Mouse (Mus musculus) urinary bladder, postnatal 14 days (tissue): ENCODE results near the gene Tigar.

Experiments
- DNase-seq: peaks from one replicate; pipeline ENCODE4 v3.0.0; 2021; ENCODE audit warnings: low spot score

Gene Tigar

DNA sequence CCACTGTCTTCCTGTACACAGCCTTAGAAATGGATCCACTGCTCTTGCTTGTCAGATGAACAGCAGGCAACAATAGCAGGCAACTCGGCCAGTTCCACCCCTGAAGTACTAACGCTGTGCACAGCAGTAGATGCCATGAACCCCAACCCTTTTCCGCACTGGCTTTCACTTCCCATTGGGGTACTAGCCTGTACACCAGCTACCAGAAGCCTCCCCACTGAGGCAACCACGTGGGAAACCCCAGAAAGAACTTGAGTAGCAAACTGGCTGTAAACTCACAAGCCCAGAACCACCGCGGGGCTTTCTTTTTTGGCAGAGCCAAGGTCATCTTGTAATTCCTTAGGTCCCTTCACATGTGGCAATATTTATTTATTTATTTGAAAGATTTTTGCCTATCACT is 27.5 kb downstream of the Tigar start:
- no peak for DNase-seq

DNA sequence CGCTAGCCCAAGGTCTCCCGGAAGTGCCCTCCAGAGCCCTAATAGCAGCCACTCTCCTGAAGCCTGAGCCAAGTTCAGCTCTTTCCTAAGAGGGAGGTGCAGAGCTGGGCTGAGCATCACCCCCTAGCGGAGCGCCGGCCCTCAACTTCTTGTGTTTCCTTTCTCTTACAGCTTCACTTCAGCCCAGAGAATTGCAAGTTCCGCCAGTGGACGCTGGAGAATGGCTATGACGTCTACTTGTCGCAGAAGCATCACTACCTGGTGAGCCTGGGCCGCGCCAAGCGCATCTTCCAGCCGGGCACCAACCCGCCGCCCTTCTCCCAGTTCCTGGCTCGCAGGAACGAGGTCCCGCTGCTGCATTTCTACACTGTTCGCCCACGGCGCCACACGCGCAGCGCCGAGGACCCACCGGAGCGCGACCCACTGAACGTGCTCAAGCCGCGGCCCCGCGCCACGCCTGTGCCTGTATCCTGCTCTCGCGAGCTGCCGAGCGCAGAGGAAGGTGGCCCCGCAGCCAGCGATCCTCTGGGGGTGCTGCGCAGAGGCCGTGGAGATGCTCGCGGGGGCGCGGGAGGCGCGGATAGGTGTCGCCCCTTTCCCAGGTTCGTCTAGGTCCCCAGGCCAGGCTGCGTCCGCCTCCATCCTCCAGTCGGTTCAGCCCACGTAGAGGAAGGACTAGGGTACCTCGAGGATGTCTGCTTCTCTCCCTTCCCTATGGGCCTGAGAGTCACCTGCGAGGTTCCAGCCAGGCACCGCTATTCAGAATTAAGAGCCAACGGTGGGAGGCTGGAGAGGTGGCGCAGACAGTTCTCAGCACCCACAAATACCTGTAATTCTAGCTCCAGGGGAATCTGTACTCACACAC is 29.3 kb downstream of the Tigar start:
- peak; percentile 44 for DNase-seq

DNA sequence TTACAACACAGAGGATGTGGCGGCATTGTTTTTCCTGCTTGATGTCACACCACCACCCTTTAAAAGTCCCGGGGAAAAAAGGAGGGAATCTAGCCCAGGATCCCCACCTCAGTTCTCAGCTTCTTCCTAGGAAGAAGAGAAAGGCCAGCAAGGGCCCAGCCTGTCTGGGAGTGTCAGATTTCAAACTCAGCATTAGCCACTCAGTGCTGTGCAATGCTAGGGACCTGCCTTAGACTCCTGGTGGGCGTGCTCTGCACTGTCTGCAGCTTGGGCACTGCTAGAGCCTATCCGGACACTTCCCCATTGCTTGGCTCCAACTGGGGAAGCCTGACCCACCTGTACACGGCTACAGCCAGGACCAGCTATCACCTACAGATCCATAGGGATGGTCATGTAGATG is 36.5 kb downstream of the Tigar start, which contains the start of gene Fgf23:
TSS of gene Fgf23 (plus strand) at position 86 of the 400 bp plus-strand sequence.
- DNase-seq = no peak

DNA sequence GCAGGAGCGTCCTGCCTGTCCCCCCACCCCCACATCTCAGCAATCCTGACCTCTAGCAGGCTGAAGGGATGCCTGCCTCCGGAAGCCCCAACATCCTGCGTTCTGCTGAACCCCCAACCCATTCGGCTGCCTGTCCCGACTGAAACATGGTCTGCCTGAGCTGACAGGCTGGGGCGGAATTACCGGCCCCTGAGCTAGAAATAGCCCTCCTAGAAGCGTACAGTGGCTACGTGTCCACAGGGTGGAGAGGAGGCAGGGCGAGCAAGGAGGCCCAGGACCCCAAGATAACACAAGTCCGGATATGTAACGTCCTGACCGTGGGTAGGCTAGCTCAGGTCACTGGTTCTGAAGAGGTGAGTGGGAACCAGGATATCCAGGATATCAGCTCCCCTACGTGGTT is 44.5 kb downstream of the Tigar start:
- DNase-seq = no peak

DNA sequence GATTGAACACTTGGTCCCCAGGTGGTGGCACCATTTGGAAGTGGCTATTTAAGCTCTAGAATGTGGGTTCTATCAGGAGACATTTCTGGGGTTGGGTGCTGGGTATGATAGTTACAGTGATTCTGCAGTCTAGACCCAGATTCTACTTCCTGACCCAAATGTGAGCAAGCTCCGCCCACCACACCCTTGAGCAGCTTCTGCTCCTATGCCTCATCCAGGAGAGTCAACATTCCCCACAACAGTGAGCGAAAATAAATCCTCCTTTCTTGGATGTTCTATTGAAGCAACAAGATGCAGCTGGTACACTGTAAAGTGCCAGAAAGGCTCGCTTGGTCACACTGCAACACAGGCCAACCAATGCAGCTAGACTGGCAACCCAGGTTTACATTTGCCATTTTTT is 45.4 kb downstream of the Tigar start:
- DNase-seq = no peak

DNA sequence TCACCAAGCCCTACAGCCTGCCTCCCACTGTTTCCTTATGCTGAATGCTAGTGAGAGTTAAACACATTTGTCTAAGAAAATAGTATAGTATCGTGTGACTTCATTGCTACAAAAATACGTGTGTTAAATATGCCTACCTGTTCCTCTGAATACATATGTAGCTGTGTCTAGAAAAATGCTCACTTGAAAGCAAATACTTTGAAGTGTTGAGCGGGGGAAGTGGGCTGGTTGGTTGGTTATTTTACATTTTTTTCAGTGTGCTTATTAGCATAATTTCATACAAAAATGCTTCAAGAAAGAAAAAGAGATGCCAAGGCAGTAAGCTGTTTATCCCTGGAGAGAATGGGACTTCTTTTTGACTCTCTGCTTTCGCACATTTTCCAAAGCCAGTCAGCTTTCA is 49.4 kb downstream of the Tigar start:
- DNase-seq = no peak

DNA sequence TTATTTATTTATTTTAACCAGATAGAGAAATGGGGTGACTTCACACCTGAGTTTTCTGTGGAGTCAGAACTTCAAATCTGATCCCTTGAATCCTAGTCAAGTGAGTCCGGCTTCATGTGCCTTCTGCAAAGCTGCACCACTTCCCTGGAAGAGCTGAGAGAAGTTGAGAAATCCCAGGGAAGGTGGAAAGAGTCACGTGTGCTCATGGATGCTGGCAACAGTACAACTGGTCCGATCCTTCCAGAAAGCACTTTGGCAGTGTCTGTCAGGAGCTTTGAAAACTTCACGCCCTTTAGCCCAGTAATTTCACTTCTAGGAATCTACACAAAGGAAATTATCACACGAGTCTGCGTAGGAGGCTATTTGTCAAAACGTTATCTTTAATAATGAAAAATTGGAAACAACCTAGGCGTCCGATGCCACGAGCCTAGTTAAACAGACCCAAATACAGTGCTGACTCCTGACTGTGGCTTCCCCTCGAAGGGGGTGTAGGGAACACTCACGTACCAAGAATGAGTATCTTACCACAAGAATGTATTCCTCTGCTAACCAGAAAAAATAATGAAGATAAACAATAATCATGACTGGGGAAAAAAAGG is 52.3 kb downstream of the Tigar start:
- DNase-seq = peak; percentile 10

DNA sequence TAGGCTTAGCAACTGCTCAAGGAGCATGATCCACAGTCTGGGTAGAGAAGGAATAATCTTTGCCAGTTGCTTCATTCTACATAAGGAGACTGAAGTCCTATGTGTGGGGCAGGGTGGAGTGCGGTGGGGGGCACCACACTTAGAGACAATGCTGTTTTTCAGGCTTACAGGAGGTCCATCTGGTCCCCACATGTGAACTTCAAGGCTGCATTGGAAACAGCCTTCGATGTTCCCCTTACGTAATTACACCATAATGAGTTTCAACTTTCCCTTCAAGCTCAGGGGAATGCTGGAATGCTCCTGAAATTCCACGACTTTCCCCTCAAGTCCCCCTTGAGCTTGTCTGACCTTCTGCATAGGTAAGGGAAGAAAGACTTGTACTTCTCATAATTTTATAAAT is 58.5 kb downstream of the Tigar start:
- DNase-seq = no peak

DNA sequence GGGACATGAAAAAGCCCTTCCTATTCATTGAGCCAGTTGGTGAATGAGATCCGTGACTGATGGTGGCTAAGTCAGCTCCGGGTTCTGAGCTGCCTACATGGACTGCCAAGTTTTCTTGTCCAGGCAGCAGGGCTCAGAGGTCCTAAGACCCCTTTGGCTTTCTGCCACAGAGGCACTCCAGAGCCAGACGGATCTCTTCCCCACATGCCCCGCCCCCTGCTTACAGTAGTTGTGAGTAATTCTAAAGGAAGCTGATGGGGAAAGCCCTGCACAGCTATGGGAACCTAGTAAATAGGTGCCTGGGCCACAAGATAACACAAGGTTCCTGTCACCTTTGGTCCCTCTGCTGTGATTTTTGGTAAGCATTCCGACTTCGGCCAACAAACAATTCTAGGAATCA is 64.4 kb downstream of the Tigar start:
- DNase-seq = no peak
